Mouse (Mus musculus) urinary bladder, postnatal 36 days (tissue): ENCODE measurements around the gene Ugp2.
A peak's percentile ranks its signal among the peaks of the same experiment; 100 is the strongest.
"Not testable (repeated sequence)": the region's sequence is repeated elsewhere in the genome, so short reads cannot be mapped to it uniquely, and the experiment has no call there.

Experiments used
- DNase-seq, 2 experiments: peaks; one replicate each; pipeline ENCODE4 v3.0.0; 2022; ENCODE audit warnings: low spot score in 2 of 2, mixed read lengths in 1 of 2

Ugp2 gene

DNA sequence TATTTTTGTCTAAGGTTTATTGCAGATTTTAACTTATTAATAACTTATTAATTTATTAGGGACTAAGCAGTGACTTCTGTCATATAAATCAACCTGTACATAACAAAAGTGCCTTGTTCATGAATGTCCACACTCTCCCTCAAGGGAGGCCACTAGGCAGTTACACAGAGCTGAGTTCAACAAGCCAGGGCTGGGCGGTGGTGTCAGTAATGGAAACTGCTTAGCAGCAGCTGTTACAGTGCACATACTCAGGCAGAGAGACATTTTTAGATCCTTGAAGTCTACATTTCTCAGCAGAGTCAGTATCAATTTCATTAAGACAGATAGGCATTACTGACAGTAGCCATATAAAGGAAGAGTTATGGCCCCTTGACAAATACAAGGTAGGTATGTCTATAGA lies 33.1 kb downstream of the Ugp2 start:
- DNase-seq = no peak

DNA sequence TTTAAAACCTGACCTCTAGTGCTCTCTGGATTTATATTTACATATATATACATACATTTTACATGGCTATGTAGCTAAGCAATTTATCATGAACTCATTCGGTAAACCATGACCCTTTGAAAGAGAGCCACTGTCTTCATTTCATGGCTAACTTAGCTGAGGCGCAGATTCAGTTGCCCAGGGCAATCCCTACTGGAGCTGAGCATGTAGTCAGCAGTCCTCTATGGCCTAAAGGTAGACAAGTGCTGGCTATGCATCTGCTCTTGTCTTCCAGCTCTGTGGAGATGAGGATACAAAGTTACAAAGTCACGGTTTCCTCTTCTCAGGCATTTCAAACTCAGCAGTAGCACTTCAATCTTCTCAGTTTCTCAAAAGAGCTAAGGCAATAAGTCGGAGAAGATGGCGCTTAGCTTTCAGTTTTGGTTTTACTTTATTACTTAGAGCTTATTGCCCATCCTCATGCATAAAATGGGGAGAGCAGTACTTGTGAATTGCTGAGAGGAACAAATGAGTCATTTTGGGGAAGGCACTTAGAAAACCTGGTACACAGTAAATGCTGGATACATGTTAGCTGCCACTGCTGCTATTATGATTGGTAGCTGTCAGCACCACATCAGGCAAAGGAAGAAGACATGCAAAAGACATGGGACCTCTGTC lies 38.2 kb downstream of the Ugp2 start:
- DNase-seq = no peak

- no peak for DNase-seq
Observed at GRCm38 (mm10) chr11:21328141-21328540, 42.9 kb downstream of the Ugp2 start.

- DNase-seq = no peak
Observed at GRCm38 (mm10) chr11:21327486-21327885, 43.5 kb downstream of the Ugp2 start.

DNA sequence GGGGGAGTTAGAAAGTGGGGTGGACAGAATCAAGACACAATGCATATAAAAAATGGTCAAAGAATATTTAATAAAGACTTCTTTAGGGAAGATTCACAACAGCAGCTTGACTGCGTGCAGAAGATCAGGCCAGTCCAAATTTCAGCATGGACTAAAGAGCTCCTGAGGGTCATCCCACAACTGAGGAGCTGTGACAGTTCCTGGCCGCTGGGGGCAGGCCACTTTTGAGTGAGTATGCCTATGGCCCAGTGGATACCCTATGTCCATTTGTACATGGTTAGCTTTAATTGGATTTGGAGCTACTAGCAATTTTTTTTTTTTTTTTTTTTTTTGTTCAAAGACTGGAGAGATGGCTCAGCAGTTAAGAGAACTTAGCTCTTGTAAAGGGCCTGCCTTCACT lies 44.2 kb downstream of the Ugp2 start:
- no peak for DNase-seq

DNA sequence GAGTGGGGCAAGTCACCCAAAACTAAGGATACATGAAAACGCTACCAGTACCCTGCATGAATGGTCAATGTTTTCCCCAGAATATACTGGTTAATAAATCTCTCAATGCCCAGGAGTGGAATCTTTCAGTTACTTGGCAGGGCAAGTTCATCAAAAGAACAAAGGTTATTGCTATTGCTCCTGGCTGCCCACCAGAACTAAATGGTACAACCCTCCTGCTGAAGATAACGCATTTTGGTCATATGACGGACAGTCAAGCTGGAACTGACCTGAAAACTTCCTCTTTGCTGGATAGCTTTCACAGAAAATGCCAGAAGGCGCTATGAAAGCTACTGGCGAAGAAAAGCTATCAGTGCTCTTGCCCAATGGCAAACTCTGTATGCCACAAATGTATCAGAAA lies 45.2 kb downstream of the Ugp2 start:
- DNase-seq = no peak

DNA sequence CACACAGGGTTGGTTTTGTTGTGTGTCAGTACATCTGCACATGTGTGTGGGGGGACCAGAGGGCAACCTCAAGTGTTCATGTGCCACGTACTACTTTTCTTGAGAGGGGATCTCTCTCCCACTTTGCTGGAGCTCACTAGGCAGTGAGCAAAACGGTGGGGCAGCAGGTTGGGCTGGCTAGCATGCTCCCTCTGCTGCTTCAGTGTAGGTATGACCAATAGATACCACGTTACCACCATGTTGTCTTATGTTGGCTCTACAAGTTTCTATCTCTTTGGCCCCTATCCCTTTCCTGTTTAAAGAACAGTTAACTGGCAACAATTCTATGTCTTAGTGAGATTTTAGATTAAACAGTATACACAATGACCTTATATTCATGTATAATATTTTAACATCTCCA lies 48.7 kb downstream of the Ugp2 start:
- no peak for DNase-seq

- no peak for DNase-seq
Observed at GRCm38 (mm10) chr11:21321577-21321976, 49.4 kb downstream of the Ugp2 start.

DNA sequence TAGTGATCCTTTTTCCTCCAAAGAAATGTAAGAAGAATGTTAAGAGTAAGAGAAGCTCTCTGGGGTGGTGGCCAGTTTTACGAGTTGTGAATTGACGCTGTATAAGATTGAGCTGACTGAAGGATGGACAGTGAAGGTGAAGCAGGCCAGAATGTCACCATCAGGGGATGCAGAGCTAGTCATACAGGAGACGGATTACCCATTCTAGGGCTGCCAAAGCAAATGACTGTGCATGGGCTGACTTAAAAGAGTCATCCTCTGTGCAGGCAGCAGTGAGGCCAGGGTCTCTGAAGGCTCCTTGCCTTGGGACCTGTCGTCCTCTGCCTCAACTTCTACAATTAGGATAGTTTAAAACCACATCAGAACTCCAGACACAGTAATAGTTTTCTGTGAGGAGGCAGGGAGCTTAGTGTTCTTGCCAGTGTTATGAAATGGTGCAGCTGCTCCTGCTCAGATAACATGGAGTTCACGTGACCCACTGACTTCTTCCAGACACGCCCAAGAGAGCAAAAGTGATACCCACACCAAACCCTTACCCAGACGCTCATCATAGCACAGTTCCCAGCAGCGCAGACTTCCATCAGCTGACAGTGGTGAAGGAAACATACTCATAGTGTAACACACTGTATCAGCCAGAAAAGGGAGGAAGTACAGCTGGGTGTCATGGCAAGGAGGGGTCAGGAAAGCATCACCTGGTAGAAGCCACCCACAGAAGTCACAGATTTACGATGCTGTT lies 56.9 kb downstream of the Ugp2 start:
- DNase-seq = peak; percentile 29

- no peak for DNase-seq
Observed at GRCm38 (mm10) chr11:21309516-21309915, 61.5 kb downstream of the Ugp2 start.

DNA sequence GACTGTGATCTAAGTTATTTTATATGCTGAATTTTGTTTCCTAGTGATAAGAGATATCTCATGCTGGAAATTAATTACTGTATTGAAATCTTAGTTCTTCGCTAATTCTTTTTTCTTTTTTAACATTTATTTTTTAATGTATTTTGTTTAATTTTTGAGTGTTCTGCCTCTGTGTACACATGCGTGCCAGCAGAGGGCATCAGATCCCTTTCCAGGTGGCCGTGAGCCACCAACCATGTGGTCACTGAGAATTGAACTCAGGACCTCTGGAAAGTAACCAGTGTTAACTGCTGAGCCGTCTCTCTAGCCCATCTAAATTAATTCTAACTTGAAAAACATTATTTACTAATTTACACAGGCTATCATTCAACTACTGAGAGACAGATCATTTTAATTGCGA lies 62.9 kb downstream of the Ugp2 start:
- no peak for DNase-seq

DNA sequence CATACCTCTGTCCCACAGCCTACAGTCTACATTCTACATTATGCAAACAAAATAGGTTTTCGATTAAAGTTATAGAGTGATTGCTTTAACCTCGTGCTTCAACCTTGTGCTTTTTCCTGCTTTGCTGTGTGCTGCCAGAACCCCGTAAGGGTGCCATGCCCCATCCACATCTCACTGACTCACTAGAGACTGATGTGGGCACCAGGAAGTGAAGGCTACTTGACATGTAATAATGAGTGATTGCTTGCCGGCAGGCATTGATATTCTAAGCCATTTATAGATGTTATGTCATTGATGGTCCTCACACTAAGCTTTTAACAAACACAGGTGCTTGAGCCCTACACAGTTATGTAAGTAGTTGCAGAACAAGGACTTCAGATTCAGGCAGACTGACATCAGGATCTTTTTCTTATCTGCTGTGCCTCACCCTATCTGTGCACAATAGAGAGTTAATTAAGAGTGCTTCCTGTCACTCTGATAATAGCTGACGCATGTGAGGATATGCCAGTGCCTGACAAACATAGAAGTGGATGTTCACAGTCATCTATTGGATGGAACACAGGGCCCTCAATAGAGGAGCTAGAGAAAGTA lies 63.8 kb downstream of the Ugp2 start:
- no peak for DNase-seq

GRCm38 (mm10) chr11:21303619-21304018 lies 67.4 kb downstream of the Ugp2 start:
- no peak for DNase-seq

DNA sequence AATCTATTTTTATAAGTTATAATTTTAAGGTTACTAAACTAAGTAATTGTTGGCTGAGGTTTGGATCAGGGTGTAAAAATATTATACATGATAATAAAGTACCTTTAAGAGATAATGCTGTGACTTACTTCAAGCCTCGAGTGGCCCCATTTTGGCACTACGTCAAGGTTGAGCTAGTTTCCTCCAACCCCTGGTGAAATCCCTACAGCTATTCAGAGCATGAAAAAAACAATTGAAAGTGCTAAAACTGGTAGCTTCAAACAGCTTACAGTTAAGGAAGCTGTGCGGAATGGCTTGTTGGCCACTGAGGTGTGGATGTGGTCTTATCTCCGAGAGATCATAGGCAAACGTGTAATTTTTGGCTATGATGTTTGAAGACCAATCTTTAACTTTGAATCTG lies 75.5 kb downstream of the Ugp2 start:
- no peak for DNase-seq

GRCm38 (mm10) chr11:21288153-21288552 lies 82.8 kb downstream of the Ugp2 start:
- not testable (repeated sequence) for DNase-seq

GRCm38 (mm10) chr11:21286391-21286790 lies 84.6 kb downstream of the Ugp2 start:
- DNase-seq = no peak

DNA sequence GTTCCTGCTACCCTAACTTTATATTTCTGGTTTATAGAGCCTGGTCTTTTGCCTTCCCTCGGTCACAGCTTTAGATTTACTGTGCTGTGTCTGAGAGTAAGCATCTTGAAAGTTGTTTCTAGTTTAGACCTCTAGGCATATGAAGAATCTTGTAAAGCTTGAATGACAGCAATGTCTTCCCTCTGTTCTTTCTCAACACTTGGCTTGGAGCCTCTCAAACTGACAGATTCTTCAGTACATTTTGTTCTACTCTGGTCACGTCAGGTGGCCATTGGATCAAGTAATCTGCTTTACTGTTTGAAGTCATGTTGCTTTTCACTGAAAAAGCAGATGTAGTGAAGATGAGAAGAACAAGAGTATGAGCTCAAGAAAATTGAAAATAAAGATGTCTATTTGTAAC lies 94.8 kb downstream of the Ugp2 start:
- DNase-seq = no peak
